Mouse (Mus musculus) gastrocnemius, postnatal 14 days (tissue): Measurements from ENCODE around the gene Itga3. TPM values are rescaled to one million over a fixed set of nuclear protein-coding genes. Genes with fewer than 3 reads are reported as not detected.

Experiments
- DNase-seq: peaks from one replicate; pipeline ENCODE4 v3.0.0; 2021; ENCODE audit warnings: mixed read lengths
- intact Hi-C: fragments of 180-260 bp; cut with DNase I; formaldehyde crosslinking; loops from one replicate; pipeline ENCODE4 v1.15.1; 2025; ENCODE audit warnings: low total_unique reads
- total RNA-seq, 2 experiments: library from RNA; stranded (reverse); gene quantifications; 2 replicates each; pipeline ENCODE4 v1.2.3; 2021

The Itga3 gene
- total RNA-seq, 2 experiments from 2014 or later: 3.5 to 4.0 TPM

GRCm38 (mm10) chr11:95039766-95040165 is 36.8 kb downstream of the Itga3 start:
- DNase-seq: no peak
- intact Hi-C loops: no loop called here

GRCm38 (mm10) chr11:95038818-95039655 is 37.6 kb downstream of the Itga3 start:
- no peak for DNase-seq
- intact Hi-C loops: no loop called here

- DNase-seq: no peak
- intact Hi-C loops: no loop called here
Measured at GRCm38 (mm10) chr11:95038156-95038817, 38.3 kb downstream of the Itga3 start.

- no peak for DNase-seq
- intact Hi-C loops: no loop called here
Measured at GRCm38 (mm10) chr11:95037306-95037705, 39.3 kb downstream of the Itga3 start.

- intact Hi-C loops: no loop called here
- no peak for DNase-seq
Measured at GRCm38 (mm10) chr11:95036521-95036920, 40.1 kb downstream of the Itga3 start.

GRCm38 (mm10) chr11:95034902-95035301 is 41.7 kb downstream of the Itga3 start:
- intact Hi-C loops: no loop called here
- no peak for DNase-seq

GRCm38 (mm10) chr11:95033617-95034016 is 43.0 kb downstream of the Itga3 start:
- DNase-seq: no peak
- intact Hi-C loops: no loop called here

GRCm38 (mm10) chr11:95032945-95033344 is 43.7 kb downstream of the Itga3 start:
- intact Hi-C loops: no loop called here
- DNase-seq: no peak

- no peak for DNase-seq
- intact Hi-C loops: no loop called here
Measured at GRCm38 (mm10) chr11:95027850-95028470, 48.6 kb downstream of the Itga3 start.

- intact Hi-C loops: no loop called here
- no peak for DNase-seq
Measured at GRCm38 (mm10) chr11:95026849-95027248, 49.8 kb downstream of the Itga3 start.

- DNase-seq: no peak
- intact Hi-C loops: no loop called here
Measured at GRCm38 (mm10) chr11:95026090-95026542, 50.5 kb downstream of the Itga3 start.

GRCm38 (mm10) chr11:95025227-95026012 is 51.2 kb downstream of the Itga3 start:
- DNase-seq: peak; percentile 4
- intact Hi-C loops: no loop called here

GRCm38 (mm10) chr11:95024439-95025184 is 52.0 kb downstream of the Itga3 start:
- peak; percentile 9 for DNase-seq
- intact Hi-C loops: no loop called here

GRCm38 (mm10) chr11:95023481-95023880 is 53.1 kb downstream of the Itga3 start:
- intact Hi-C loops: no loop called here
- no peak for DNase-seq

- intact Hi-C loops: no loop called here
- no peak for DNase-seq
Measured at GRCm38 (mm10) chr11:95022237-95022992, 54.2 kb downstream of the Itga3 start.

GRCm38 (mm10) chr11:95015484-95015883 is 61.1 kb downstream of the Itga3 start:
- intact Hi-C loops: no loop called here
- DNase-seq: no peak

GRCm38 (mm10) chr11:95012487-95012886 is 64.1 kb downstream of the Itga3 start:
- no peak for DNase-seq
- intact Hi-C loops: no loop called here

- intact Hi-C loops: no loop called here
- DNase-seq: no peak
Measured at GRCm38 (mm10) chr11:95012075-95012474, 64.5 kb downstream of the Itga3 start.
